Mouse (Mus musculus): ENCODE measurements around the gene Fanci.
A peak's percentile ranks its signal among the peaks of the same experiment; 100 is the strongest.

The Fanci gene

DNA sequence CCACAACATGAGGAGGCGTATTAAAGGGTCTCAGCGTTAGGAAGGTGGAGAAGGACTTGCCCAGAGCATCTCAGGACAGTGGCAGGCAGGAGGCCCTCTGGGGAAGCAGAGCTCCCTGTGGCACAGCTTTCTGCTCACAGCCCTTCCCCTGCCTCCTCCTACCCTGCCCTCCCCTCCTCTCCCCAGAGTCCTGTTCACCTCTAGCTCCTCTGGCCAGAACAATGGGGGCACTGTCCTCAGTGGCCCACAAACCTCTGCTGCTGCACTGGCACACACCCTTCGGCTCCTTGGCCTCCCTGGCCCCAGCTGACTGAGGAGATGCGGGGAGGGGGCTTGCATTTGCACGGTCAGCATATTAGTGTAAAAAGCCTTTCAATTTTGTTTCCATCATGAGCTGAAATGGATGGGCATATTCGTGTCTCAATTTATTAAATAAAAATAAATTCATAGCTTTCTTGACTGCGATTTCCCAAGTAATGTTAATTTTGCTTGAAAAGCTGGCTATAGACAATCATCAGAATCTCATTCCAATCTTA is 3.0 kb upstream of the Fanci start:
- DNase-seq, result no peak

DNA sequence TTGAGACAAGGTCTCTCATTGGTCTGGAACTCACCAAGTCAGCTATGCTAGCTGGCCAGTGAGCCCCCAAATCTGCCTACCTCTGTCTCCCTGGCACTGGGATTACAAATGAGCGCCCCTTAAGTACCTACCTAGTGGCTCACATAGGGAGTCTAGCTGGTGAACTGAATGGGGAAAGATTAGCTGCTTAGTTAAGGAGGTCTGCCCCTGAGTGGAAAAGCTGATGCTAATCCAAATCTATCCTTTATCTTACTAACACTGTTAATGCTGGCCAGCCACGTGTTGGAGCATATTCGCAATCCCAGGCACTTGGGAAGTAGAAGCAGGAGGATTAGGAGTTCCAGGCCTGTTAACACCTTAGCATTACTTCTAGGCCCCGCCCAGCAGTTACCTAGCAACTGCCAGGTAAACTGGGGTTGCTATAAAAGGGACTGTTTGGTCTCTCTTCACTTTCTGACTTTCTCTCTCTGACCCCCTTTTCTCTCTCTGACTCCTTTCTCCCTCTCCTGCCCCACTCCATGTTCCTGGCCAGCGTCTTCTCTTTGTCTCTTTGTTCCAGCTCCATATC is 1.5 kb upstream of the Fanci start:
- DNase-seq, result no peak

DNA sequence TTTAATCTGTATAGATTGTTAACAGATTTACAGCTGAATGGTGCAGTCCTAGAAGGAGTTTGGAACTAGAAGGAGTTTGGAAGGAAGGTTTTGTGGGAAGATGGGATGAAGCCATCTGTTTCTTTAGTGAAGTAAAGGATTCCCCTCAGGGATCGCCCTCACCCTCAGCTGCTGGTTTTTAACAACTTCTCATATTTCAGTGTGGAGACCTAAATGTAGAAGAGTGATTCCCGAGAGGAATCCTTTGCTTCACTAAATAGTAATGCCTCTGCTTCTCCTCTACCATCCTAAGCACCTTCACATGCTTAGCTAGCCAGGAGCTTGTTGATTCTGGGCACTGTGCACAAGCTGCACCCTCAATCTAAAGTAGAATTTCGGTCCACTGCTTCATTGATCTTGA is 258 bp upstream of the Fanci start:
- DNase-seq, result no peak

DNA sequence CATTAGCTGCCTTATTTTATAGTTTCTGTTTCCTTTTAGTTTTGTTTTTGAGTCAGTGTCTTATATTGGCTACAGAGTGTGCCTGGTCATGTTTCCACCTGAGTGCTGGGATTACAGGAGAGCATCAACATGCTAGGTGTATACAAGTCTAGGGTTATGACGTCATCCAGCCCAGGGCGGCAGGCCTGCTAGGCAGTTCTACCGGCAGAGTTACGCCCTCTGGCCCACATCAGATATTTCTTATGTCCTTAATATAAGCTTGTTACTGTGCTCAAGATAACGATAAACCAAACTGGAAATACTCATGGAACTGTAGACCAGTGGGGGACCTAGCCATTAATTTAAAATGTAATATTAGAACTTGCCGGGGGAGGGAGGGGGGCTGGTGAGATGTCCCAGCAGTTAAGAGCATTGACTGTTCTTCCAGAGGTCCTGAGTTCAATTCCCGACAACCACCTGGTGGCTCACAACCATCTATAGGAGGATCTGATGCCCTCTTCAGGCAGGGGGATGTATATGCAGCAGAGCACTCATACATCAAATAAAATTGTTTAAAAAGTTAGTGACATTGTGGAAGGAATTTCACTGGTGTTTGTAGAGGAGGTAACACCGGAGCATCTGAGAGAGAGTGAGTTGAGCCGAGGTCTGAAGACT is 1.3 kb downstream of the Fanci start:
- no peak for DNase-seq

DNA sequence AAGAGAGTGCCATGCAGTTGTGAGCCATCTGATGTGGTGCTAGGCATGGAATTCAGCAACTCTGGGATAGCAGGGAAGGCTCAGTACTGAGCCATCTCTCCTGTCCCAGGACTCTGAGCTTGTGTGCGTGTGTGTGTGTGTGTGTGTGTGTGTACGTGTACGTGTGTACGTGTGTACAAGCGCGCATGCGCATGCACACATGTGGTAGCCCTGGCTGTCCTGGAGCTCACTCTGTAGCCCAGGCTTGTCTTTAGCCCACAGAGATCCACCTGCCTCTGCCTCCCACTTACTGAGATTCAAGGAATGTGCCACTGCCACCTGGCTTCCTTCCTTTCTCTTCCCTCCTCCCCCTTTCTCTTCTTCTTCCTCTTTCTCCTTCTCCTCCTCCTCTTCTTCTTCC is 2.2 kb downstream of the Fanci start:
- DNase-seq, result no peak

DNA sequence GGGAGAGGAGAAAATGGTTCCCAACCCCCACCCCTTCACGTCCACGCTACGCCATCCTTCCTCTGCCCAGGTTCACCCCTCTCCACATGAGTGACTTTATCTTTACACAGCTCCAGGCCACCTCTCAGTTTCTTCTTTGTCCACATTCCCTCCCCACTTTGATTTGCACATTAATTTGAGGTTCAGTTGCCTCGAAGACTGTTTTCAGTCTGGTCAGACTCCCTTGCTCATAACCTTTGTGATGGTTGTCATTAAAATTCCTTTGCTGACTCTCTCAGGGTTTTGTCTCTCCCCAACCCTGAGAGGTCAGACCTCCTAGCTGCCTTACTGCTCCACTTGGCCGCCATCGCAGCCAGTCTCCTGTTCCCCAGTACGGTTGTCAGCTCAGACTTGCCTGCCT is 2.9 kb downstream of the Fanci start:
- DNase-seq, result no peak

DNA sequence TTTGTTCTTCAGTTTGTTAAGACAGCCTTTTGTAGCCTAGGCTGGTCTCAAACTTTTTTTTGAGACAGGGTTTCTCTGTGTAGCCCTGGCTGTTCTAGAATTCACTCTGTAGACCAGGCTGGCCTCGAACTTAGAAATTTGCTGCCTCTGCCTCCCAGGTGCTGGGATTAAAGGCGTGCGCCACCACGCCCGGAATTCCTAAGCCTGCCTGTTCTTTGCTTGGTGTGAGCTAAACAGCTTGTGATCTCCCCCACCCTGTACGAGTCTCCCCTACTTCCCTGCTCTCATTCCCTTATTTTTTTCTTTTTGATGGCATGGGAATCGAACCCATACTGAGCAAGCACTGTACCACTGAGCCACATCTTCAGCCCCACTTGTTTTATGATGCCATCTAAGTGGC is 3.5 kb downstream of the Fanci start:
- no peak for DNase-seq

DNA sequence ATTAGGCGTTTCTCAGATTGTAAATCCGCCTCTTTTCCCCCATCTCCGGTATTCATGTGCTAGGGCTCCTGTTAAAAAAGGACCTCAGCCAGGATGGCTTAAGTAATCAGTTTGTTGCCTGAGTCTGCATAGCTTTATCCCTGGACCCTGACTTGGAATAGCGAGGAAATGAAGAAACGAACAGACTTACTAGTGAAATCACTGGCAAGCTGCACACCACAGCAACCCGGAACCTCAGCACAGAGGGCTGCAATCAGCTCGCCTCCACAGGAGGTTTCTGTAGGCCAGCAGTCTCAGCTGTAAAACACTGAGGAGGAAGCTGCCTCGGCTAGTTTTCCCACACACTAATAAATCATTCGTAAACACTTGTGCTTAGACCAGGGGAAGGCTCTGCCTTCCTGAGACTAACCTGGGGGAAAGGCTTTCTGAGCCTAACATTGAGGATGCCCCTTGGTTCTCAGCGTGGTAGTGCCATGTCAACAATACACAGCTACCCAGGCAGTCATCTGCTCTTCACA is 5.8 kb downstream of the Fanci start:
- DNase-seq, result no peak

DNA sequence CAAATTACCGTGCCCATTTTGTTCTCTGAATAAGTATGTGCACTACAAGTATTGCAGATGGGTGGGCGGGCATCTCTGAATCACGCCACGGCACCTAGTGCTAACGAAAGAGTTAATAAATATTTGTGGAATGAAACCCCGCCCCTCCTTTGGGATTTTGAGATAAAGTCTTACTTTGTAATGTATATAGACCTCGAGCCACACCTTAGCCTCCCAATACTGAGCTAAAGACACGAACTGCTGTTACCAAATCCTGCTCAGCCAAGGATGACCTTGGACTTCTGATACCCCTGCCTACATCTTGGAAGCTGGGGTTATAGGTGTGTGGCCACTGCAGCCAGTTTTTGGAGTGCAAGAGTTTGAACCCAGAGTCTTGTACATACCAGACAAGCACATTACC is 6.7 kb downstream of the Fanci start:
- no peak for DNase-seq

DNA sequence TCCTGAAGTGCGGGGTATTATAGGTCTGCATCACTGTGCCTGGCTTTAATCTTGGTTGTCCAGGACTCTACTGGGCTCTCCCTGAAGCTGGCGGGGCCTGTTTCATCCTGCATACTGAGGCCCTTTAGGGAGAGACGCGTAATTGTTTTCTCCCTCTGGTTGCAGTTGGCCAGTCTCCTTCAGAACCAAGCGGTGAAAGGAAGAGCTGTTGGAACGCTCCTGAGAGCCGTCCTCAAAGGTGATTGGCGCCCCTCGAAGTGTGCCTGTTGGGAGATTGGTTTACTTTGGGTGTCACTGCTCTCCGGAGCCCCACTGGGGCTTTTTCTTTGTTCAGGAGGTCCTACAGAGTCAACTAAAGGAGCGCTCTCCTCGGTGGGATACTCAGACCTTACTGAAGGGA is 7.2 kb downstream of the Fanci start:
- no peak for DNase-seq

DNA sequence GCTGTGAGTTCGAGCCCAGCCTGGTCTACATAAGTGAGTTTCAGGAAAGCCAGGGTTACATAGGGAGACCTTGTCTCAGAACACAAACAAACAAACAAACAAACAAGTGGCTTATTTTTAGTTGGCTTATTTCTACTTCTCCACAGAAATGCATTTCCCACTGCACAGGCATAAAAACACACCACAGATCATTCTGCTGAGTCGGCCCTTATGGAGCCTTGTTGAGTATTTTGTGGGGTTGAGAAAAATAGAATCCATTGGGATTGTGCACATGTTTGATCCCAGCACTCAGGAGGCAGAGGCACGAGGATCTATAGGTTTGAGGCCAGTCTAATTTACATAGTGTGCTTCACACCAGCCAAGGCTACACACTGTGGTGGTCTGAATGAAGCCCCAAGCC is 8.6 kb downstream of the Fanci start:
- DNase-seq, result no peak

DNA sequence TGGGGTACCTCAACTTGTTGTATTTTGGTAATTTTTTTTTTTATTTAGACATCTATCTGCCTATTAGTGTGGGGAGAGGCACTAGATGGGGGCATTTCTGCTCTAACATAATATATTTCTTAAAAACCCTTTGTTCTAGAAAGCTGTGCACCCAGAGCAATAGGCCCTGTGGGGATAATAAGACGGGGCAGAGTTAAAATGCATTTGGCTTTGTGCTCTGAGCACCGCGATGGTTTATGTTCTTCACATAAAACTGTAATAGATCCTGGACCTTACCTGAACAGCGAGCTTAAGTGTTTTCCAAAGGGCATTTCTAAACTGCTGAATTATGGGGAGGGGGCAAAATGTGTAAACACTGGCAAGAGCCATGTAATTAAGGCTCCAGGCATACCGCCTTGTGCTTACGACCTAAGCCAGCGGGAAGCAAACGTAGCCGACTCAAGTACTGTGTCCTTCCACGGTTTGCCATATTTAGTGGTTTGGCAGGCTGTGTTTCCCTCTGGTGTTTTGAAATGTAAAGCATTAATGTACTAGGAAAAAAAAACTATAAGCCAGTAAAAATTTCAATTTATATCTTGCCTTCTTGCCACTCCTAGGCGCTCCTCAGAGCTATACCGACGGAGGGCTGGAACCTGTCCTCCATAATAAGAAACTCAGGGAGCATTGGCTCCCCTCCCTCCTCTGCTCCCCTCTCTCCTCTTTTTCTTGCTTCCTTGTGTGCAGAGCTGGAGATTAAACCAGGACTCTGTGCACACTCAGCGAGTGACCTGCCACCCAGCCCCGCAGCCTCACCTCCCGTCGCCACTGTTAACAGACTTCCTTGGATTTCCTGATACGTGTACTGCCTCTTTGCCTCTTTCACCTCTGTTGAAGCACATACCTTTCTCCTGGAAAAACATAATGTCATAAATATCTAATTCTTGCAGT is 23.0 kb downstream of the Fanci start:
- no peak for DNase-seq

DNA sequence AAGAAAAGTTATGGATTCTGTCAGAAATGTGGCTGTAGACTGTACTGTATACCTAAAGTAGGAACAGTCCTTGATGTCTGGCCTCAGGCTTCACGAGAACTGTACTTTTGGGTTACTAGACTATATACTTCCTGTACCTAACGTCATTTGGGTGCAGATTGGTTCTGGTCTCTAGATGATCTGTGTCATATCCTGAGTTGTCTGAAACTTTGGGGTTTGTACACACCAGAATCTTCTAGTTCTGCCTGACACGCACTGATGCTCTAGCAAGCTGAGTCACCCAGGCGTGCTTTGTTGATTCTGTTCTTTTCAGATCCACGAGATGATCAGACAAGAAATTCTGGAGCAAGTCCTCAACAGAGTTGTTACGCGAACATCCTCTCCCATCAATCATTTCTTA is 28.2 kb downstream of the Fanci start:
- DNase-seq, result no peak

DNA sequence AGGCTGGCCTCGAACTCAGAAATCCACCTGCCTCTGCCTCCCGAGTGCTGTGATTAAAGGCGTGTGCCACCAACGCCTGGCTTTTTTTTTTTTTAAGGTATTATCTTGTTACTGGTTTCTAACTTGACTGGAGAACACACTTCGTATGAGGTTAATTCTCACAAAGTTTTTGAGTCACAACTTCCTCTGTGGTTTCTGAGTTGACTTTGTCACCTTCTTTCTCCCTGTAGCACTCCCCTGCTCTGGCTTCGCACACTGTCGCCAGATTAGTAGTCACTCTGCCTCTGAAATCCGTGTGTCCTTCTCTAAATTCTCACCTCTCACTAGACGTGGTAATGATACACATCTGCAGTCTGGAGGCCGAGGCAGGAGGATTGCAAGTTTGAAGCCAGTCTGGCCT is 31.1 kb downstream of the Fanci start:
- no peak for DNase-seq

DNA sequence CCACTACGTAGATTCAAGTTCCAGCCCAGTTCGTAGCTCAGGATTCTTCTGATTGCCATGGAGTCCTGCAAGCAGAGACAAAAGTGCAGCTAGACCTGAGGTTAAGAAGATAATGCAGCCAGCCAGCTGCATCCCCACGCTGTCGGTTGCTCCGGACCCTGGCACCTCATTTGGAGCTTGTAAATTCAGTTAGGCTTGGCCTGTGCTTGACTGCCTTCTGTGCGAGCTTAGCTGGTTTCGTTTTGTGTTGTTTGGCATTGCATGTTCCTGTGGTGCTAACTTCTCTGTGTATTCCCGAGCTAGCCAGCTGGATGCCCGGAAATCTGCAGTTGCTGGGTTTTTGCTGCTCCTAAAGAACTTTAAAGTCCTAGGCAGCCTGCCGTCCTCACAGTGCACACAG is 34.1 kb downstream of the Fanci start:
- no peak for DNase-seq

DNA sequence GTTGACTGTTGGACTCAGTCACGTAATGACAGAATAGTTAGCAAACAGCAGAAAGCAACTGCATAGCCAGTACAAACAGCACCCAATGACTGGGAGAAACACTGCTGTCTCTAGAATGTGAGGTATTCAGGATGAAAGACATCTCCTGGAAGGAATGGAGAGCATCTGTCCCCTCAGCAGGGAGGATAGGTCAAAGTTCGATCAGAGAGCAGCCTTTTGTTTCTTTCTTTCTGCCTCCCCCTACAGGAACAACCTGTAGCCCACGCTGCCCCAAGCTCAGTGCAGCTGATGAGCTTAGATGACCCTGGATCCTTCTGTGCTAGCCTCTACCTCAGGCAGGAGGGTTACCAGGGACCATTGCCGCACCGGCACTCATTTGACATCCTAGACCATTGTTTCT is 36.5 kb downstream of the Fanci start:
- DNase-seq, result no peak

DNA sequence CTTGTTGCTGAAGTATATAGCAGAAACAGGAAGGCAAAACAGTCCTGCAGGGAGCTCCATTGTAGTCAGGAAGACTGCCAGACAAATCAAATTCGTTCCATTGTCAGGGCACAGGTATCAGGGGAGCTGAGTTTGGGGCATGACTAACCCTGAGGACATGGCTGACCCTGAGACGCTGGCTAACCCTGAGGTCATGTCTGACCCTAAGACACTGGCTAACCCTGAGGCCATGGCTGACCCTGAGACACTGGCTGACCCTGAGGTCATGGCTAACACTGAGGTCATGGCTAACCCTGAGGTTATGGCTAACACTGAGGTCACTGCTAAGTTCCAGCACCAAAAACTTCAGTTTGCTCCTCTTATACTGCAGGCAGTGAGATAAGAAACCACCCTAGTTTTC is 48.3 kb downstream of the Fanci start:
- DNase-seq, result no peak

DNA sequence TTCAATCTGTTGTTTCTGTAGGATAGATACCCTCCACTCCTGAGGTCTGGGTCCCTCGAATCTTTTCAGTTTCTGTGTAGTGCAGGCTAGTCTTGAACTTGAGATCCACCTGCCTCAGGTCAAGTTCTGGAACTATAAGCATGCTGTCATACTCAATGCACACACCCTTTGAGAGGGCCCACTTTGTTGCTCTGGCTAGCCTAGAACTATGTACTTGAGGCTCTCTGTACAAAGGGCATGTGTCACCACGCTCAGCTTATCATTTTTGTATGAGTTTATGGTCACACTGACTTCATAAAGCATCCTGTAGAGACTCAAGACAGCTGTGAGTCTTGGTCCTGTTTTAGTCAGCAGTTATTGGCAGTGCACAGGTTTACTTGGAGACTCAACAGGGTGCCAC is 55.3 kb downstream of the Fanci start:
- DNase-seq, result no peak

DNA sequence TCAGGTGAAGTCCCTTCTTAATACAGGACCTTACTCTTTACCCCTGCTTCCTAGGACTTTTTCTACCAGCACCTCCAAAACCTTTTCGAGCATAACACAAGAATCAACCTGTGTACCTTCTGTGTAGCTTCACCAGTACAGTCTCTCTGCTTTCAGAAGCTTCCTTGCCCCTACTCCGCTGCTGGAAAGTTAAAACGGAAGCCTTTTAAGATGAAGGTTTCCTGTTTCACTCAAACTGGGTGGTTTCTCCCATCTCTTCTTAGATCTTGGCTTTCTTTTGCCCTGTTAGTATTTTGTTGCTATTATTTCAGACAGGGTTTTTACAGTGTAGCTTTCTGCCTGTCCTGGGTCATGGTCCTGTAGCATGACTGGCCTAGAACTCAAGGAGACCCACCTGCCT is 55.8 kb downstream of the Fanci start:
- DNase-seq, result no peak

DNA sequence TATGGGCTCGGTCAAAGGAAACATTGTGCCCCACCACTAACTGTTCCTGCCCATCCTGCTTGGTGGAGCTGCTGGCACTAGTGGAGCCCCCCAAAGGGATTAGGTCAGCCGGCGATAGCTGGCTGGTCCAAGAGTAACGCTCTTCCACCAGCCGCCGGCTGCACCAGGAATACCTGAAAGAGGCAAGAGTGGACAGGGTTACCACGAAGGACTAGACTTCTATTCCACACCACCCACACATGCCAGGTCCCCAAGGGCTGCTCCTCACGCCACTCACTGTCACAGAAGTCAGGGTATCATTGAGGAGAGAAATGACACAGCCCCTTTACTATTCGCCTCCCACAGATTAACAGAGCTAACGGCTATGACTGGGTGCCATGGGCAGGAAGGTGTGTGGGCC is 70.0 kb downstream of the Fanci start:
- DNase-seq, result no peak

DNA sequence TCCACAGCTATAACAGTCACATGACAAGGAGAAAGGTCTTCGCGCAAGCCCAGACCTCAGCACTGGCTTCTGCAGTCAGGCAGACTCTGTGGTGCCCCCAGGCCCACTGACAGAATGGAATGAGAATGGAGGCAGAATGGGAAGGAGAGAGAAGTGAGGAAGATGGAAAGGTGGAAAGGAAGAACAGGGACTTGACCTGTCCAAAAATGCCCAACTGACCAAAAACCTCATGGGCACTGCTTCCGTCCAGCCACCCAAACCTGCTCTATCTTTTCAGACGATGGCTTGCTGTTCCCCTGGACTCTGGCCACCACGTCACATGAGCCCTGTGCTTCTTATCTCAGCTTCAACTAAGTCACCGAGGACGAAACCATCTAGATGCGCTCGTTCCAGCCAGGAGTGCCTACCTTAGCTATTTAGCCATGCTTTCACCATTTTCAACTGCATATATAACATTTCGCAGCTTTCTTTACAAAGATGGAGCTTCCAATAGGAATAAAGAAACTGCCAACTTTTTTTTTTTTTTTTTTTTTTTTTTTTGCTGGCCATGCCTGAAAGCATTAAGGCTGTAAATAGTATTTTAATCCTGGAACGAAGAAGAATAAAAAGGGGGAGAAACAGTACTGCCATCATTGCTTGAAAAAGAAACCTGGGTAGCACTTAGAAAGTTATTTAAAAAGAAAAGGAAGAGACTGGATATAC is 71.8 kb downstream of the Fanci start:
- no peak for DNase-seq

DNA sequence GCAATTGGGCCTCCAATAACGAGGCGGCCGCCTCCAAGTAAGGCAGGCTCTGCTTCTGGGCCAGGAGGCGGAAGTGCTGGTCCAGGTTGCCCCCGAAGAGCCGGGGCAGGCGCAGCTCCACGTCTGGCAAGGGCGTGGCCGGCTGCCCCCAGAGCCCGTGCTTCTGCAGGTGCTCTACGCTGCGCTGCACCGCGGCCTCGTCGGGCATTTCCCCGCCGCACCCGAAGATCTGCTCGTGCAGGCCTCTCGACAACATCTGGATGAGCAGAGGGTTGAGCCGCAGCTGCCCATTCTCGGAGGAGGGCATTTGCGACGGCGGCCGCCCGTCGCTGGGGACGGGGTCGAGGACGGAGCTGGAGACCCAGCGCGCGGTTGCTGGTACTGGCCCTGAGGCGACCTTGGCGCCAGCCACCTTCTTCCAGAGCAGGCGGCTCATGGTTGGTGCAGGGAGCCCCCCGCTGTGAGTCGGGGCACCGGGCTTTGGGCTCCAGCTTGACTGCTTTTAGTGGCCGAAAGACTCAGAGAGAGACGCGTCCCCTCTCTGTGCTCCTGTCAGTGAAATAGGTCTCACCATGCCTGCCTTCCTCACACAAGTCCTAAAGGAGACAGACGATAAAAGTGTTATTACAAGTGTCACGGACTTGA is 73.2 kb downstream of the Fanci start:
- DNase-seq, result peak; percentile 66
